Mouse (Mus musculus) brain, embryonic 14.5 days (tissue): ENCODE measurements at regions not wholly inside any gene's neighbourhood (a gene's known extent, or its start where the extent isn't known, plus 50 kb on each side); places are given as distances from the start of the nearest gene placed in this dataset.
"Not testable (repeated sequence)": the region's sequence is repeated elsewhere in the genome, so short reads cannot be mapped to it uniquely, and the experiment has no call there.

Source experiments
- DNase-seq: peaks from one replicate; pipeline ENCODE4 v3.0.0-alpha.2; 2011; ENCODE audit warnings: low read depth
- CTCF ChIP-seq: fragments of 200-500 bp; IDR thresholded peaks from 2 replicates; pipeline ENCODE4 v1.5.1; 2012; ENCODE audit warnings: inconsistent platforms, mild to moderate bottlenecking, moderate library complexity, borderline replicate concordance; ENCODE audit not compliant: insufficient read depth, insufficient read length; ENCODE audit errors: extremely low read depth
- POLR2A ChIP-seq: fragments of 200-500 bp; IDR thresholded peaks from 2 replicates; pipeline ENCODE4 v1.6.1; 2012; ENCODE audit warnings: mild to moderate bottlenecking, inconsistent platforms, borderline replicate concordance; ENCODE audit not compliant: poor library complexity, insufficient read depth, insufficient read length, severe bottlenecking; ENCODE audit errors: extremely low read depth

DNA sequence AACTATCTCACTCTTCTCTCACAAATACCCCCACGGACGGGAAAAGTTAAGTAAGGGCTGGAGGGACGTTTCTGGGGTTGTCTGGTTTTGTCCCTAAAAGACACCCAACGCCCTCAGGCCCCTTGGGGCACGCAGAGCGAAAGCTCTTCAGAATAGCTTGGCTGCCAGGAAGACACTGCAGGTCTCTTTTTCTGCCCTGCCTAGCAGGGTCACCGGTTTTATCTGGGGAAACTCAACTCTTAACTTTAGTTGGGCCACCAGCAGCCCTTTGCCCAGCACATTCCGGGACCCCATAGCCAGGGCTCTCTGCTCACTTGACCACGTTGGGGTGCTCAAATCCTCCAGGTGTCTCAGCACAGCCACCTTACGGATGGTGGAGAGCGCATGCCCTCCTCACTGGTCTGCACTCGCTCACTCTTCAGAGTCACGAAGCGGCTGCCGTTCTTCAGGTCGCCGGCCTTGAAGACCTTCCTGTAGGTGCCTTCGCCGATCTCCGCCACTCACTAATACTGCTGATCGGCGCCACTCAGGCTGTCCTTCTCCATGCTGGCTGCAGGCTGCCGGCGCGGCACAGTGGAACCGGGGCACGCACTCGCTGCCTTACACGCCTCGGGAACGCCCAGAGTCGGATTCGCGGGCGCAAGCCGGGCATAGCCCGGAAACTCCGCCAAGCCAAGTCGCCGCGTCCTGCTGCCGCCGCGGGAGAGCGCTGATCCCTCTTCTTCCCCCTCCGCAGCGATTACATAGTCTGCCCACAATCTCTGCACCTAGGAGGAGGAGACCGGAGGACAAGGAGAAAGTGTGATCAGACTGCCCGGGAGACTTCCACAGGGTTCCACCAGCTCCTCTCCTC lies 83.0 kb downstream of the Ulbp1 start:
- no peak for TF ChIP-seq POLR2A
- TF ChIP-seq CTCF, result no peak
- DNase-seq, result peak; percentile 56

DNA sequence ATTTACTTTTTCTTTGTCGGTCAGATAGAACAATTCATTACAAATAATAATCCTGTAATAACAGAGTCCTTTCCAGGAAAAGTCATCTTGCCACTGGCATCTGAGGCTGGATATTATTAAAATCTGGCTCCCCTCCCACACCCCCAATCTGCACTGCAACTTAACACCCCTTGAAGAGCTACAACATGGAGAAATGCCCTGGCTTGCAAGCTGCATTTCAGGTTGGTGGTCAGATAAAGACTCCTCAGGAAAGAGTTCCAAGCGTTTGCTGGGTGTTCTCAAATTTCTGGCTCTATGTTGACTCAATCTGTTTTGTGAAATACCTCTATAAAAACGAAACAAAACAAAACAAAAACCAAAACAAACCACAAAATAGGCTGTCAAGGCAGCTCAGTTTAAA lies 114.6 kb downstream of the Ulbp1 start:
- DNase-seq, result not testable (repeated sequence)

DNA sequence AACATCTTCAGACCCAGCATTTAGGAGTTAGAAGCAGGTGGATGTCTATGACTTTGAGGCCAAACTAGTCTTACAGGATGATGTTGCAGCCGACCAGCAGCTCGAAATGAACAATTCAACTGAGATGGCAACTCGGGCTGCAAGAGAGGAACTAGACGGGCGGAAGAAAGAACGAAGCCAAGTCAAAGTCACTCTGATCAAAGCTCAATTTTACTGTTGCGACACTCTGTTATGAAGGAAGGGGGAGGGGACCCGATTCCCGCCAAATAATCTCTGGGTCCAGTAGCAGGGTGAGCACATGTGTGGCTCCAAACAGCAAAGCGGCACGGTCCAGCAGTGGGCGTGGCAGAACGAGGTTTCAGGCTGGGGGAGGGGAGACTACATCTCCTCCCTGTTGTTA lies 129.1 kb downstream of the Ulbp1 start:
- not testable (repeated sequence) for DNase-seq

DNA sequence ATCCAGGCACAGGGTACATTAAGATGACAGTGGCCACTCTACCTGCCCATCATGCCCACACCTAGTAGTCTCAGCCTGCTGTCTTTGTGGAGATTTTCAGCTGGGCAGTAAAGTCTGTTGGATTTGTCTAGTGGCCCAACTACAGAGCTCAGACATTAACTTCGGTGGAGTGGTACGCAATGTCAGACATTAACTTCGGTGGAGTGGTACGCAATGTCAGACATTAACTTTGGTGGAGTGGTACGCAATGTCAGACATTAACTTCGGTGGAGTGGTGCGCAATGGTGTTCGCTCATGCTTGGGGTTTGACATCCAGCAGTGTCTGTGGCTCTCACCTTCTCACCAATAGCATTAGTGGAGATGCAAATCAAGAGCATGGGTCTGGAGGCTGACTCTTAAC lies 129.7 kb downstream of the Ulbp1 start:
- not testable (repeated sequence) for DNase-seq

DNA sequence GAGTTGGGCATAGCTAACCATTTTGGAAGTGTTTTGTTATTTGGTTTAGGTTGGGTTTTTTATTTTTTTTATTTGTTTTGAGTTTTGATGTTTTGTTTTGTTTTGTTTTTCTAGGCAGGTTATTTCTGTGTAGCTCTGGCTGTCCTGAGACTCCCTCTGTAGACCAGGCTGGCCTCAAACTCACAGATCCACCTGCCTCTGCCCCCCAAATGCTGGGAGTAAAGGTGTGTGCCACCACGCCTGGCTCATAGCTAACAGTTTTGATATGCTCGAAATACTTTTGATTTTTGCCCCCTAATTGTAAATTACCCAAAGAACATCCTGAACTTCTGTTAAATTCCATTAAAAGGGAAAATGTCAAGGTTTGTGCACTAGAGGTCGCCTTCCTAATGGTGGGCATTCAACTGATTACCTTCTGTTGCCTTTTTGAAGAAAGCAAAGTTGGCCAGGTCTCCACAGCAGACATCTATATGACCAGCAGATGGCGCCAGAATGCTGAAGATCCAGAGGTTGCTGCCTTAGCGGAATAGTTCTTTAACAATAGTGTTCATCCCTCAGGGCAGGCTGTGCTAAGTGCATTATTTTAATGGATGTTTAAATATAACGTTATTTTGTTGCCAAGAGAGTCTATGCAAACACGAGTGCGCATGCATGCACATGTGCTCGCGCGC lies 121.2 kb upstream of the Cnksr3 start:
- DNase-seq, result peak; percentile 93
- peak; percentile 87 for TF ChIP-seq CTCF
- TF ChIP-seq POLR2A, result no peak

DNA sequence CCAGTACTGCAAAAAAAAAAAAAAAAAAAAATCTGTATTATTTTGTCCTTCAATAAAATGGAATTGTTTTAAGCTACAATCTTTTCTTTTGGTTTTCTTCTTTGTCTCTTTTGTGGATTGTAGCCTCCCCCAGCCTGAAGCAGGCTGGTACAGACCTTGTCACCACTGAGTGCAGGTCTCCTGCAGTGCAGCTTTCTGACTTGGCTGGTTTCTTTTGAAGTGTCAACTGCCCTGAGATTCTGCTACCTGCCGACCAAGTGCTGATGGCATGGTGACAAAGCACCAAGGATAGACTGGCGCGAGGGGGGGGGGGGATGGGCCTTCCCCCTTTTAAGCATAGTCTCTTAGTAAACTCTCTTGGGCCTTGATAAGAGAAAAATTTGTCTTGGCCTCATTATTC lies 116.2 kb upstream of the Cnksr3 start:
- no peak for TF ChIP-seq POLR2A
- TF ChIP-seq CTCF, result no peak
- DNase-seq, result no peak

DNA sequence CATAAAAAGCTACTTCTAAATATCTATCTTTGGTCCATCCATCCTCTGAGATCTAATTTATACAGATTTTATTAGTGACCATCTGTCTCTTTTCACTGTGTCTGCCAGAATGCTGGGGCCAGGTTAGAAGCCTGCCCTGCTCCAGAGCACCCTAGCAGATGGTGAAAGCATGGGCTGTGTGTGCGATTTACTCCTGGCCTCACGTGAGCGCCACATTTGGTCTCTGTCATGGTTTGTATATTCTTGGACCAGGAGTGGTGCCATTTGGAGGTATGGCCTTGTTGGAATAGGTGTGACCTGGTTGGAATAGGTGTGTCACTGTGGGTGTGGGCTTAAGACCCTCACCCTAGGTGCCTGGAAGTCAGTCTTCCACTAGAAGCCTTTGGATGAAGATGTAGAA lies 115.0 kb upstream of the Cnksr3 start:
- DNase-seq, result not testable (repeated sequence)

DNA sequence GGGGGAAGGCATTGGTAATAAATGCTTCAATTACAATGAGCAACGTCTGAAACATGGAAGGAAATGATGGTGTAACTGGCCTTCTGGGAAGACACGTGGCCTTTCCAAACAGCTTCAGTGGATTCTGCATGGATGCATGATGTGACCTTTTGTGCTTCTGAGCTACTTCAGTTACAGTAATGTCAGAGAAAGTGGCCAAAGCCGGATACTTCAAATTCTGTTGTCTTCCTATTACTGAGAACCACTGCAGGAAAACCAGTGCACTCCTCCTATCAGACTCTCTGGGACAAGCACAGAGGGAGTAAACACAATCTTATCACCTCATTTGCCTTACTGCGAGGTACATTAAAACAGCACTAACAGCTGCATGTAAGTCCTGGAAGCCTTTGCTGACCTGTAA lies 113.0 kb upstream of the Cnksr3 start:
- TF ChIP-seq CTCF (no peak), POLR2A (no peak)
- no peak for DNase-seq

DNA sequence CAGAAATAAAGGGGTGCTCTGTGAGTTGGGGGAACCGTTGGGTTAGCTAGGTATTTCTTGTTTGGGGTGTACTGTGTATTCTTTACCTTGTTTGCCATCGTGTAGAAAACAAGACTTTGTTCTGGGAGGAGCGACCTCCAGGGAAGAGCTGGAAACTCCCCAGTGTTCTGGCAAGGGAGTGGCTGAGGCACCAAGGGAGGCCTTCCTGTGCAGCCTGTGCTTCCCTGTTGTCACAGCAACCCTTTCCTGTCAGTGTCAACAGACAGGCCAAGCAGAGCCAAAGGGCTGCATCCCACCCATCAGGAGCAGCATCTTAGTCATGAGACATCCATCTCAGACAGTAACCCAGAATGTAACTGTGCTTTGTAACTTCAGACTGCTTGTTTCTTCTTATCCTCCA lies 111.2 kb upstream of the Cnksr3 start:
- no peak for DNase-seq
- no peak for TF ChIP-seq POLR2A
- no peak for TF ChIP-seq CTCF

DNA sequence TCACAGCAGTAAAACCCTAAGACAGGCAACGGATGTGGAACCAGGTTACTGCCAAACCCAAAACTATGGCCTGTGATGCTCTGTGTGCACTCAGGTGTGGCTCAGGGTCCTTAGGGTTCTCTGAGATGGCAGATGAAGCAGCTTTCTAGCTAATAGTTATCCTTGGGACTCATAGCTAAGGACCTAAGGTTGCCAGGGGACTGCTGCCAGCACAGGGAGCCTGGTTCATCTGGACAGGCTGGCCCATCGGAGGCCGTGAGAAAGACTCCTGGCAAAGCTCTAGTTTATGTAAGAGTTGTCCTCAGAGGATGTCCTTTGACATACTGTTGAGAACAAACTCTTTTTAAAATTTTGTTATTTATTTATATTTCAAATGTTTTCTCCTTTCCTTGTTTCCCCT lies 97.9 kb upstream of the Cnksr3 start:
- no peak for DNase-seq
- no peak for TF ChIP-seq POLR2A
- TF ChIP-seq CTCF, result no peak

DNA sequence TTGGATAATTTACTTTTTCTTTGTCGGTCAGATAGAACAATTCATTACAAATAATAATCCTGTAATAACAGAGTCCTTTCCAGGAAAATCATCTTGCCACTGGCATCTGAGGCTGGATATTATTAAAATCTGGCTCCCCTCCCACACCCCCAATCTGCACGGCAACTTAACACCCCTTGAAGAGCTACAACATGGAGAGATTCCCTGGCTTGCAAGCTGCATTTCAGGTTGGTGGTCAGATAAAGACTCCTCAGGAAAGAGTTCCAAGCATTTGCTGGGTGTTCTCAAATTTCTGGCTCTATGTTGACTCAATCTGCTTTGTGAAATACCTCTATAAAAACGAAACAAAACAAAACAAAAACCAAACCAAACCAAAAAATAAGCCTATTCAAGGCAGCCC lies 93.8 kb upstream of the Cnksr3 start:
- DNase-seq, result peak; percentile 5

DNA sequence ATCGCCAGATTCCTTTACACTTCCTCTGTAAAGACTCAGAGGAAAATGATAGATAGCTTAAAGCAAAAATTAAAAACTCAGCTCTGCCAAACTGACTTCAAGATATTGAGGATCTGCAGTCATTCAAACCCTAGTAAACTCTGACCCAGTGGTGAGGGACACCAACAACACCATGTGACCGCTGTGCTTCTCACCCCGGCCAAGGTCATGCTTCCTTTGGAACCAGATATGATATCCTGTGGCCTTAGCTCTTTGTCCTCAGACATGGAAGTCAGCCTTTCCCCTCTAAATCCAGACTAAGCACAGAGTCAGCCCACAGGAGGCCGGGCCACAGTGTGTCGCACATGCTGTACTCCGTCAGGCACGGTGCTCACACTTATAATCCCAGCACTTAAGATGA lies 86.3 kb upstream of the Cnksr3 start:
- DNase-seq, result no peak
- TF ChIP-seq CTCF (no peak), POLR2A (no peak)

DNA sequence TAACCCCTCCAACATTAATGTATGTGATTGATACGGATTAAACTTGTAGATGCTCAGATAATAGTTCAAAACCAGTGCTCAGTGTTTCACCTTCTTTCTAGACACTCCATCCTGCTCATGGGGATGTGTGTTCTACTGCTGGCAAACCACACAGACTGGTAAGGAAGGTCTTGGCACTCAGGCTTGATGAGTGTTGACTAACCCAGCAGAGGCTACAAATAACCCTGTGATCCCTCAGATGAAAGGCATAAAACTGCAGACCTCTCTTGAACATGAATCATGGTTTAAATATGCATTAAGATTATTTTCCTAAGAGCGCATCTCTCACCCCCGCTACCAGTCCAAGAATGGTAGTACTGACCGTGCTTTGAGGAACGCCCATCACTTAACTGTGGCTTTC lies 83.9 kb upstream of the Cnksr3 start:
- no peak for DNase-seq
- TF ChIP-seq POLR2A (no peak), CTCF (no peak)
